Mouse (Mus musculus): ENCODE data around the gene Jmjd7. TPM values are rescaled to one million over a fixed set of nuclear protein-coding genes. Genes with fewer than 3 reads are reported as not detected.

Jmjd7 gene
- polyA plus RNA-seq, 1 experiment: 10.6 TPM

DNA sequence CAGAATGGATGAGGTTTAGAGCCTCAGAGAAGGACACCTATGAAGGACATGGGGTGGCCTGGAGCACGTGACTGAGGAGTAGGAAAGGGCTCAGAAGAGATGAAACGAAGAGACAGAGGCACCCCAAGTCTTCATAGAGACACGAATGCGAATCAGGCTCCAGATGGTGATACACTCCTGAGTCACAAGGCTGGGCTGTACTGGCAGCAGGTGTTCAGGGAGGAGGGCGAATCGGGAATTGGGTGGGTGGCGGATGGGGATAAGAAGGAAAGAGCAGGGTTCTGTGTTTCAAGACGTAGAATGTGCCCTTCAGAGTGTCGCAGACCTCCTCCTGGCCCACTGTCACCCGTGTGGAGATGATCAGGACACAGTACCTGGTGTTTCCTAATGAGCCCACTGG is 38.0 kb downstream of the Jmjd7 start:
- DNase-seq: no peak
- H3K4me3 ChIP-seq (replicated peaks; ENCODE audit: extremely low read depth, low read depth, low read length): no peak overlapping the region
- H3K4me1 ChIP-seq (ENCODE audit: control insufficient read depth, insufficient read depth, low read length): no peaks in the 10 kb centered on the region
- 92% methylated on average over 10 of the region's 10 CpGs for WGBS
- TF ChIP-seq CTCF (IDR thresholded peaks at IDR 0.05; ENCODE audit: insufficient read depth, low read length) (no peak), POLR2A (IDR thresholded peaks at IDR 0.05; ENCODE audit: borderline replicate concordance, extremely low read depth, low read depth, low read length) (no peak)

DNA sequence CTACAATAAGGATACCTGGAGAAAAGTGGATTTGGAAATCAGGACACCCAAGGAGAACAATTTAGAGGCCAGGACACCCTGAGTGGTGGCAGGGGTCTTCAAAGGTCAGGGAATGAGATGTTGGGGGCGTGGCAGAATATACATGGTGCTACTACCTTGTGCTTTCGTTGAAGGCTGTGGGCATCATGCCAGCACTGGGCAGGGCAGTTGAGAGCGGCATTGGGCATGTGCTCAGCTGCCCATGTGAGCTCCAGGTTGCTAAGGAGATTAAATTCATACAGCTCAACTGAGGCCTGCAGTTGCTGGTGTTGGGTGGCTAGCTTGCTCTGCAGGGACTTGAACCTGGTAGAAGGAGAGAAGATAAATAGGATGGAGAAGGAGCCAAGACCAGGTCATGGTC is 38.9 kb downstream of the Jmjd7 start:
- Histone ChIP-seq H3K4me3 (replicated peaks; ENCODE audit: extremely low read depth, low read depth, low read length) (no peak overlapping the region), H3K4me1 (ENCODE audit: control insufficient read depth, insufficient read depth, low read length) (no peaks in the 10 kb centered on the region)
- TF ChIP-seq POLR2A (IDR thresholded peaks at IDR 0.05; ENCODE audit: borderline replicate concordance, extremely low read depth, low read depth, low read length) (no peak), CTCF (IDR thresholded peaks at IDR 0.05; ENCODE audit: insufficient read depth, low read length) (no peak)
- WGBS: 67% methylated on average over 3 of the region's 3 CpGs
- DNase-seq: peak; percentile 56

DNA sequence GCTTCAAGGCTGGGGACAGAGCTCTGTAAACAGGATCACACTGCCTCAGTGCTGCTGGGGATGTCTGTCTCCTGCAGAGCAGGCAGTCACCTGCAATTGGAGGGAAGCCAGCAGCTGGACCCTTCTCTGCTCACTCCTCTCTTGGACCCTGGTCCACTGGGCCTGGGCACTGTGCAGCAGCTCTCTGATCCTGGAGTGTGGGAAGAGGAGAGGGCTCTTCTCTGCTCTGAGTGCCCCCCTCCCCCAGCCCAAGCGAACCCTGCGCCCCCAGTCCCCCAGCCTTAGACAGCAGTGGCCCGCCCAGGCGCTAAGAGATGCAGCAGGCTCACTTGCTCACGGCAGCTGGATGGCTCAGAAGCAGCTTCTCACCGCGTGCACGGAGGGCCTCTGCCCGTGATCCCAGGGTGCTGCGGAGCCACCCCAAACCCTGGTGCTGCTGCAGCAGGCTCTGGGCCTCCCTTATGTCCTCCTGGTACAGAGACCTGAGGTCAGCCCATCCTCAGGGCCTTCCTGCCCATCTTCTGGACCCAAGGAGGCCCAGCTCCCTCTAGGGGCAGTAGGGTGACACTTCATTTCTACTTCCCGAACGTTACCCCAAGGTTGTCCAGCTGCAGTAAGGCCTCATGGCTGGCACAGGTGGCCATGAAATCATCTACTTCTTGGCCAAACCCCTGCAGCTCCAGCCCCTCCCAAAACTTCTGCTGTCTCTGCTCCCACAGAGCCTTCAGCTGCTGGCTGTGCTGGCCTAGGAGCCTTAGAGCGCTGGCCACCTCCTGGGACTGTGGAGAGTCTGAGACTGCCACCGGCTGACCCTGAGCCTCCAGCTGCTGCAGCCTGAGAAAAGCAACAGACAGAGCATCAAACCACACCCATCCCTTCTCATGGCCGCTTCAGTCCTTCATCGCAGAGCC is 41.5 kb downstream of the Jmjd7 start:
- 50% methylated on average over 16 of the region's 16 CpGs for WGBS
- TF ChIP-seq CTCF (IDR thresholded peaks at IDR 0.05; ENCODE audit: insufficient read depth, low read length) (peak; percentile 75), POLR2A (IDR thresholded peaks at IDR 0.05; ENCODE audit: borderline replicate concordance, extremely low read depth, low read depth, low read length) (no peak)
- Histone ChIP-seq H3K4me1 (ENCODE audit: control insufficient read depth, insufficient read depth, low read length) (no peaks in the 10 kb centered on the region), H3K4me3 (replicated peaks; ENCODE audit: extremely low read depth, low read depth, low read length) (no peak overlapping the region)
- peak; percentile 36 for DNase-seq

DNA sequence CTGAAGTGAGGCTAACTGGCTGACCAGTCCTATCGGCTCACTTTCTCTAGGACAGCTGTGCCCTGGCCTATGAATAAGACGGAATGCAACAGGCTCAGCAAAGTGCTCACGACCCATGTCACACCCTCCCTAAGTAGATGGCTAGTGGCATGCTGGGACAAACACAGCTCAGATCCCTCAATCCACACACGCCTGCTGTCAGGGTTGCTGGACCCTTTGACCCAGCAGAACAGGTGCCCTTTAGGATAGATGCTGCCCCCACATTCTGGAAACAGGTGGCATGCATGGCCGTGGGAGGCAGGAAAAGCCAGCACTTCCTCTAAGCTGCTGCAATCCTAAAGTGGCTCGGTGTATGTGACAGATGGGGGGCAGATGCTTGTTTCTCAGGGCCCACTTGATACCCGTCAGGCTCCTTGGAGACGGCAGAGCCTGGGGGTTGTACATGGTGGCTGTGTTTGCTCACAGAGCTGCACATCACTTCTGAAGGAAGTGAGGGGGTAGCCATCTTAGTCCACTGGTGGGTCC is 42.2 kb downstream of the Jmjd7 start:
- Histone ChIP-seq H3K4me3 (replicated peaks; ENCODE audit: extremely low read depth, low read depth, low read length) (no peak overlapping the region), H3K4me1 (ENCODE audit: control insufficient read depth, insufficient read depth, low read length) (no peaks in the 10 kb centered on the region)
- no peak for DNase-seq
- WGBS: 68% methylated on average over 8 of the region's 8 CpGs
- no peak for TF ChIP-seq POLR2A (IDR thresholded peaks at IDR 0.05; ENCODE audit: borderline replicate concordance, extremely low read depth, low read depth, low read length)
- no peak for TF ChIP-seq CTCF (IDR thresholded peaks at IDR 0.05; ENCODE audit: insufficient read depth, low read length)

DNA sequence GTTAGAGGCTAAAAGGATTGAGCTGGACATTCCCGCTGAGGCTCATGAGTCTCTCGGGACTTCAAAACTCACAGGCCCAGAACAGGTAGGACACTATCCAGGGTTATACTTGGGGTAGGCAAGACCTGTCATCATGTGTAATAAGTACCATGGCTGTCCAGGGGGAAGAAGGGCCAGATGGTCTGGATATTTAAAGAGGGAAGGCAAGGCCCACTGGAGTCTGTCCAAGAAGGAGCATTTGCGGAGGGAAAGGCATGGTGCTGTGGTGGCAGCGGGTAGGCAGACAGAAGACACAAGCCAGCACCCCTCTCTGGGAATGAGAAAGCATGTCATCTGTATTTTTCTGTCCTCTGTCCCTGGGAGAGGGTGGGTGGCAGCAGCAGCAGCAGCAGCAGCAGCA is 46.8 kb downstream of the Jmjd7 start:
- H3K4me3 ChIP-seq (replicated peaks; ENCODE audit: extremely low read depth, low read depth, low read length): no peak overlapping the region
- no peak for TF ChIP-seq POLR2A (IDR thresholded peaks at IDR 0.05; ENCODE audit: borderline replicate concordance, extremely low read depth, low read depth, low read length)
- TF ChIP-seq CTCF (IDR thresholded peaks at IDR 0.05; ENCODE audit: insufficient read depth, low read length): no peak
- no peak for DNase-seq
- WGBS: 94% methylated on average over 4 of the region's 4 CpGs
- no peaks in the 10 kb centered on the region for H3K4me1 ChIP-seq (ENCODE audit: control insufficient read depth, insufficient read depth, low read length)

DNA sequence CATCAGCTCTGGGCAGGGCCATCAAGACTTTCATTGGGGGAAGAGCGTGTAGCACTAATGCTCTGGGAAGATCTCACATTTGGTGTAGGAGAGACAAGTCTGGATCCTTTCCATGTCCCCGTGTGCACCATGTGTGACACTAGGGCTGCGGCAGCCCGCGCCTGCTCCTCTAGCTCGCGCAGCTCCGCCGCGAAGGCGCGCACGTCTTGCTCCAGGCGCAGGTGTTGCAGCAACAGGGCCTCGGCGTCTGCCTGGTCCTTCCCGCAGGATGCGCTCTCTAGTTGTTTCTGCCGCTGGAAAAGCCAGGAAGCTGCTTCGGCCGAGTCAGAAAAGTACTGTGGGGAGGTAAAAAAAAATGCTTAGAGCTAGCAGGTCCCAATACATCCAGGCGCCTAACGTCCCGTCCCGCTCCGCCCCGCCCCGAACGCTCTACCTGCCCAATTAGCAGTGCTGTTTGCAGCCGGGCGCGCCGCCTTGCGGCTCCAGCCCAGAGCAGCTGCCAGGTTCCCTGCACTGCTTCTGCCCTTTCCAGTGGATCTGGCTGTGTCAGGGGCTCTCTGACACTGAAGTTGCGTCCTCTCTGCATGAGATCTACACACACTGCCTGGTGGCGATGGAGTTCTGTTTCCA is 48.9 kb downstream of the Jmjd7 start:
- DNase-seq: peak; percentile 60
- TF ChIP-seq POLR2A (IDR thresholded peaks at IDR 0.05; ENCODE audit: borderline replicate concordance, extremely low read depth, low read depth, low read length) (no peak), CTCF (IDR thresholded peaks at IDR 0.05; ENCODE audit: insufficient read depth, low read length) (peak; percentile 33; the same call in 1 of the 2 replicates)
- 8% methylated on average over 36 of the region's 36 CpGs for WGBS
- H3K4me3 ChIP-seq (replicated peaks; ENCODE audit: extremely low read depth, low read depth, low read length): peak overlapping the region; percentile 8
- no peaks in the 10 kb centered on the region for H3K4me1 ChIP-seq (ENCODE audit: control insufficient read depth, insufficient read depth, low read length)

Other genes with a start within 250 kb of the Jmjd7 start
- 21.6 and 24.5 TPM in 2 replicates for gene Rpap1, start 239.9 kb upstream of the Jmjd7 start, polyA plus RNA-seq (2012; rRNA removed)
- gene Tyro3, start 229.8 kb upstream of the Jmjd7 start, polyA plus RNA-seq (2012; rRNA removed): 11.8 and 16.4 TPM in 2 replicates
- 18.3 and 23.8 TPM in 2 replicates for gene Mga, start 130.3 kb upstream of the Jmjd7 start, polyA plus RNA-seq (2012; rRNA removed)
- gene Mapkbp1, start 54.8 kb upstream of the Jmjd7 start, polyA plus RNA-seq (2012; rRNA removed): 31.5 and 37.5 TPM in 2 replicates
- gene Gm28042, start within 50 bp of the Jmjd7 start, polyA plus RNA-seq (2012; rRNA removed): 0.30 and 3.8 TPM in 2 replicates
- 4.3 and 20.6 TPM in 2 replicates for gene Pla2g4b, start 5.9 kb downstream of the Jmjd7 start, polyA plus RNA-seq (2012; rRNA removed)
- 236 and 247 TPM in 2 replicates for gene Ehd4, start 127.1 kb downstream of the Jmjd7 start, polyA plus RNA-seq (2012; rRNA removed)
- gene Pla2g4e, start 217.9 kb downstream of the Jmjd7 start, polyA plus RNA-seq (2012; rRNA removed): 0.24 and 6.3 TPM in 2 replicates